Mouse (Mus musculus) retina, postnatal 1 day (tissue): ENCODE results near the gene Eef1g.
"Not testable (repeated sequence)": the region's sequence is repeated elsewhere in the genome, so short reads cannot be mapped to it uniquely, and the experiment has no call there.

Source experiments
- DNase-seq: peaks from one replicate; pipeline ENCODE4 v3.0.0-alpha.2; 2012

The Eef1g gene

GRCm38 (mm10) chr19:8946929-8947328 lies 19.9 kb upstream of the Eef1g start:
- DNase-seq, result no peak

GRCm38 (mm10) chr19:8950190-8950589 lies 16.7 kb upstream of the Eef1g start:
- DNase-seq, result no peak

- DNase-seq, result no peak
These were observed 14.6 kb upstream of the Eef1g start for GRCm38 (mm10) chr19:8952241-8952640.

GRCm38 (mm10) chr19:8953135-8954039 lies 13.5 kb upstream of the Eef1g start, which contains the start of gene Tut1:
Tut1 (plus strand) TSS chr19:8953847.
- DNase-seq, result peak; percentile 98

- DNase-seq, result peak; percentile 6
These were observed 12.7 kb upstream of the Eef1g start for GRCm38 (mm10) chr19:8954171-8954570.

- no peak for DNase-seq
These were observed 4.6 kb upstream of the Eef1g start for GRCm38 (mm10) chr19:8962256-8962655.

GRCm38 (mm10) chr19:8965075-8965474 lies 1.8 kb upstream of the Eef1g start:
- DNase-seq, result no peak

GRCm38 (mm10) chr19:8965771-8966170 lies 1.1 kb upstream of the Eef1g start:
- no peak for DNase-seq

- no peak for DNase-seq
These were observed 647 bp upstream of the Eef1g start for GRCm38 (mm10) chr19:8966198-8966589.

- DNase-seq, result no peak
These were observed 517 bp downstream of the Eef1g start for GRCm38 (mm10) chr19:8967373-8967743.

- DNase-seq, result no peak
These were observed 1.1 kb downstream of the Eef1g start for GRCm38 (mm10) chr19:8967893-8968292.

- DNase-seq, result not testable (repeated sequence)
These were observed 5.7 kb downstream of the Eef1g start for GRCm38 (mm10) chr19:8972491-8972890.

- DNase-seq, result no peak
These were observed 7.8 kb downstream of the Eef1g start for GRCm38 (mm10) chr19:8974638-8975037.

- no peak for DNase-seq
These were observed 8.7 kb downstream of the Eef1g start for GRCm38 (mm10) chr19:8975491-8975890.

- peak; percentile 62 for DNase-seq
These were observed 9.7 kb downstream of the Eef1g start for GRCm38 (mm10) chr19:8976535-8976934.

GRCm38 (mm10) chr19:8980771-8981170 lies 13.9 kb downstream of the Eef1g start:
- DNase-seq, result no peak

- DNase-seq, result no peak
These were observed 14.8 kb downstream of the Eef1g start for GRCm38 (mm10) chr19:8981450-8982168.

GRCm38 (mm10) chr19:8982303-8983149 lies 15.7 kb downstream of the Eef1g start:
- DNase-seq, result no peak

- DNase-seq, result no peak
These were observed 16.4 kb downstream of the Eef1g start for GRCm38 (mm10) chr19:8983150-8983650.

- DNase-seq, result peak; percentile 92
These were observed 17.5 kb downstream of the Eef1g start for GRCm38 (mm10) chr19:8984255-8984868.

- DNase-seq, result no peak
These were observed 19.1 kb downstream of the Eef1g start for GRCm38 (mm10) chr19:8985891-8986290.

GRCm38 (mm10) chr19:8987816-8988215 lies 21.0 kb downstream of the Eef1g start:
- no peak for DNase-seq
